Mouse (Mus musculus) bone marrow, adult 2 months (tissue): ENCODE measurements around the gene Tex261.

Experiments used
- CTCF ChIP-seq: fragments of 200-500 bp; IDR thresholded peaks from 2 replicates; pipeline ENCODE4 v1.5.1; 2011; ENCODE audit warnings: low read length, control low read depth; ENCODE audit not compliant: control insufficient read depth, insufficient read depth
- POLR2A ChIP-seq: fragments of 200-500 bp; IDR thresholded peaks from 2 replicates; pipeline ENCODE4 v1.6.1; 2011; ENCODE audit warnings: low read depth, mild to moderate bottlenecking, control low read depth, low read length, borderline replicate concordance; ENCODE audit not compliant: control insufficient read depth

DNA sequence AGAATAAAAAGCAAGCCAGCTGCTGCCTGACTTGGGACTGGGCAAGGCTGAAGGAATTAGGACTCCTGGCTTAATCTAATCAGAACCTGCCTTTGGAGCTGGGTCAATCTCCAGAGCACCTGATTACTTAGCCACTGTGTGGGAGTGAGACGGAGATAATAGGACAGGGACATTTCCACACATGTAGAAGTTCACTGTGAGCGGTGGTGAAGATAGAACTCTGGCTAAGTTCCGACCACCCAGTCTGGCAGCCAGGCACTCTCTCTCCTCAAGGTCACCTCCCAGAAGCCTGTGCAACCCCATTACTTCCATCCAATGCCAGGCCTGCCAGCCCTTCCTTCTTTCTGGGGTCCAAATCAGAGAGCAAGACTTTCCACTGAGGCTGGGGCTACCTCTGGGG lies 8.6 kb downstream of the Tex261 start:
- TF ChIP-seq CTCF = no peak
- no peak for TF ChIP-seq POLR2A
